Mouse (Mus musculus) testis, adult 2 months (tissue): Measurements from ENCODE around the gene Spred2. TPM values are rescaled to one million over a fixed set of nuclear protein-coding genes. Genes with fewer than 3 reads are reported as not detected.

Experiments used
- H3K27ac ChIP-seq: fragments of 200-500 bp; 2 replicates; pipeline ENCODE4 v1.5.1; 2012; ENCODE audit warnings: low read depth, low read length; ENCODE audit not compliant: control insufficient read depth, insufficient read depth
- H3K27me3 ChIP-seq: fragments of 200-500 bp; 2 replicates; pipeline ENCODE4 v1.6.1; 2012; ENCODE audit warnings: mild to moderate bottlenecking, low read length, moderate library complexity; ENCODE audit not compliant: control insufficient read depth, insufficient read depth
- H3K36me3 ChIP-seq: fragments of 200-500 bp; 2 replicates; pipeline ENCODE4 v1.6.1; 2012; ENCODE audit warnings: mild to moderate bottlenecking, low read length; ENCODE audit not compliant: control insufficient read depth, insufficient read depth
- H3K4me1 ChIP-seq: fragments of 200-500 bp; 2 replicates; pipeline ENCODE4 v1.6.1; 2012; ENCODE audit warnings: low read length; ENCODE audit not compliant: control insufficient read depth, insufficient read depth
- H3K4me3 ChIP-seq: fragments of 200-500 bp; 2 replicates; pipeline ENCODE4 v1.5.1; 2012; ENCODE audit warnings: low read depth, mild to moderate bottlenecking, low read length, moderate library complexity, mixed read lengths; ENCODE audit not compliant: control insufficient read depth
- CTCF ChIP-seq: fragments of 200-500 bp; IDR thresholded peaks from 2 replicates; pipeline ENCODE4 v1.5.1; 2012; ENCODE audit warnings: low read depth, mild to moderate bottlenecking, inconsistent platforms, low read length, moderate library complexity; ENCODE audit not compliant: control insufficient read depth, insufficient read depth, insufficient replicate concordance
- POLR2A ChIP-seq: fragments of 200-500 bp; IDR thresholded peaks from 2 replicates; pipeline ENCODE4 v1.6.1; 2012; ENCODE audit warnings: low read depth, mild to moderate bottlenecking, inconsistent platforms, low read length, moderate library complexity; ENCODE audit not compliant: control insufficient read depth
- polyA plus RNA-seq: library from polyadenylated mRNA; depleted of rRNA; stranded (reverse); fragments of >200 nt; gene quantifications from 2 replicates; pipeline ENCODE4 v1.2.3, GENCODE M21; 2012

Gene Spred2
- polyA plus RNA-seq, 1 experiment, result 3.4 TPM

GRCm38 (mm10) chr11:19979338-19979737, 55.2 kb downstream of the Spred2 start:
- no peak overlapping the region for H3K27ac ChIP-seq
- no peaks in the 10 kb centered on the region for H3K4me1 ChIP-seq
- H3K4me3 ChIP-seq, result no peak overlapping the region
- TF ChIP-seq POLR2A, result no peak
- TF ChIP-seq CTCF, result no peak
- H3K36me3 ChIP-seq, result no peaks in the 10 kb centered on the region
- no peaks in the 10 kb centered on the region for H3K27me3 ChIP-seq

DNA sequence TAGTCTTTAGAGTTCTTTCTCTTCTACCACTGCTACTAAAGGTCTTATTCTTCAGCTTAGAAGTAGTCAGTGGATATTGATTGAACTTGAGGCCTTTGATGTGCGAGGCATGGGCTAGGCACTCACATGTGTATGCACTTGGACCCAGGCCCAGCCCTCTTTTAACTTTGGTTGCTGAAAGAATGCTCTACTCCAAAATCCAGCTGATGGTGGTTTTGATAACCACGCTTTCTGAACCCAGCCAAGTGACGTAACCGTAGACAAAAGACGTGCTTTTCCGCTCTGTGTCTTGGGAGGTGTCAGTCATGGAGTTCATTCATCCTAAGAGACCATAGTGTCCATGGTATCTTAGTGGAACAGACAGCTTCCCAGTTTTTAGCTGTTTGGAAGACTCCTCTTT, 57.9 kb downstream of the Spred2 start:
- no peak overlapping the region for H3K4me3 ChIP-seq
- no peaks in the 10 kb centered on the region for H3K36me3 ChIP-seq
- H3K4me1 ChIP-seq, result 0 out of 2 replicates have a peak, but pooled peaks cover 2% of the 10 kb centered on the region
- TF ChIP-seq CTCF (no peak), POLR2A (no peak)
- H3K27ac ChIP-seq, result no peak overlapping the region
- no peaks in the 10 kb centered on the region for H3K27me3 ChIP-seq

DNA sequence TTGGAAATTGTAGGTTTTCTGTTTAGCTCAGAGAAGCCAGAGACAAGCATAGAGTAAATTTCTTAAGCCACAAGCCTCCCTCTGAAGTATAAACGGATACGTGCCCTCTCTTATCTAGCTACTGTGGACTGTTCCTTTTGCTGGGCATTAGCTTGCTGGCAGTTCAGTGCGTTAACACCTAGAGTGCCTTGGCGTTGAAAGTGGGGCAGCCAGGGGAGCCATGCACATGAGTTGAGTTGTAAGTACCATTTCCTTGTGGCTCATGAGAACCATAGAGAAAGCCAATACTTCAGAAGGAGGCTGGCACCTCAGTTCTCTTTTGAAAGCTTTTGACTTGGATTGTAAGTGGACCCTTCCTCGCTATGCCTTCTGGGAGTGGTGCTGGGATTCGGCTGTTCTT, 58.6 kb downstream of the Spred2 start:
- no peak overlapping the region for H3K27ac ChIP-seq
- no peak for TF ChIP-seq POLR2A
- no peak for TF ChIP-seq CTCF
- no peak overlapping the region for H3K4me3 ChIP-seq
- no peaks in the 10 kb centered on the region for H3K27me3 ChIP-seq
- H3K36me3 ChIP-seq, result no peaks in the 10 kb centered on the region
- H3K4me1 ChIP-seq, result 0 out of 2 replicates have a peak, but pooled peaks cover 2% of the 10 kb centered on the region

- Histone ChIP-seq H3K36me3 (no peaks in the 10 kb centered on the region), H3K27ac (no peak overlapping the region), H3K4me3 (no peak overlapping the region), H3K4me1 (0 out of 2 replicates have a peak, but pooled peaks cover 2% of the 10 kb centered on the region), H3K27me3 (no peaks in the 10 kb centered on the region)
- TF ChIP-seq CTCF, result no peak
- TF ChIP-seq POLR2A, result no peak
These were observed 59.1 kb downstream of the Spred2 start for GRCm38 (mm10) chr11:19983298-19983697.

GRCm38 (mm10) chr11:19984029-19984428, 59.9 kb downstream of the Spred2 start:
- no peaks in the 10 kb centered on the region for H3K27me3 ChIP-seq
- H3K27ac ChIP-seq, result no peak overlapping the region
- no peaks in the 10 kb centered on the region for H3K36me3 ChIP-seq
- no peak overlapping the region for H3K4me3 ChIP-seq
- TF ChIP-seq CTCF, result no peak
- no peak for TF ChIP-seq POLR2A
- 0 out of 2 replicates have a peak, but pooled peaks cover 2% of the 10 kb centered on the region for H3K4me1 ChIP-seq

GRCm38 (mm10) chr11:19985283-19985854, 61.2 kb downstream of the Spred2 start:
- no peaks in the 10 kb centered on the region for H3K36me3 ChIP-seq
- TF ChIP-seq POLR2A (no peak), CTCF (no peak)
- H3K4me1 ChIP-seq, result 0 out of 2 replicates have a peak, but pooled peaks cover 2% of the 10 kb centered on the region
- H3K4me3 ChIP-seq, result no peak overlapping the region
- no peaks in the 10 kb centered on the region for H3K27me3 ChIP-seq
- H3K27ac ChIP-seq, result no peak overlapping the region

DNA sequence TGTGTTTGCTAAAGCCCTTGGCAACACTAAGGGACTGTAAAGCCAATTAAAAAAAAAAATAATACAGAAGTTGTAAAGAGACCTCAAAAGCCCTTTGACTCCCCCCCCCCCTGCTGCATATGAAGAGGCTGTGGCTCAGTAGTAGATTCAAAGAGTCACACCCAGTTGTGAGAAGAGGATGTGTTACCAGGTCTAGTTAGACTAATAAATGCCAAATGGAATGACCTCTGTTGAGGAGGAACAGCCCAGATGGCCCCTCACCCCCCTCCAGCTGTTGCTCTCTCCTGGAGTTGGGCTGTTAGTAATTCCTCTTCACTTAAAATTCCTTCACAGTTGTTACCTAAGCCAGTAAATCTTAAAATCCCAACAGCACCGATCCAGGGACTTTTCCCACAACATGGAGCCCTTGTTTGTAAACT, 62.3 kb downstream of the Spred2 start:
- Histone ChIP-seq H3K4me3 (no peak overlapping the region), H3K27me3 (no peaks in the 10 kb centered on the region), H3K27ac (no peak overlapping the region), H3K4me1 (0 out of 2 replicates have a peak, but pooled peaks cover 2% of the 10 kb centered on the region), H3K36me3 (no peaks in the 10 kb centered on the region)
- TF ChIP-seq CTCF, result no peak
- no peak for TF ChIP-seq POLR2A
